In the genomic region with DNA sequence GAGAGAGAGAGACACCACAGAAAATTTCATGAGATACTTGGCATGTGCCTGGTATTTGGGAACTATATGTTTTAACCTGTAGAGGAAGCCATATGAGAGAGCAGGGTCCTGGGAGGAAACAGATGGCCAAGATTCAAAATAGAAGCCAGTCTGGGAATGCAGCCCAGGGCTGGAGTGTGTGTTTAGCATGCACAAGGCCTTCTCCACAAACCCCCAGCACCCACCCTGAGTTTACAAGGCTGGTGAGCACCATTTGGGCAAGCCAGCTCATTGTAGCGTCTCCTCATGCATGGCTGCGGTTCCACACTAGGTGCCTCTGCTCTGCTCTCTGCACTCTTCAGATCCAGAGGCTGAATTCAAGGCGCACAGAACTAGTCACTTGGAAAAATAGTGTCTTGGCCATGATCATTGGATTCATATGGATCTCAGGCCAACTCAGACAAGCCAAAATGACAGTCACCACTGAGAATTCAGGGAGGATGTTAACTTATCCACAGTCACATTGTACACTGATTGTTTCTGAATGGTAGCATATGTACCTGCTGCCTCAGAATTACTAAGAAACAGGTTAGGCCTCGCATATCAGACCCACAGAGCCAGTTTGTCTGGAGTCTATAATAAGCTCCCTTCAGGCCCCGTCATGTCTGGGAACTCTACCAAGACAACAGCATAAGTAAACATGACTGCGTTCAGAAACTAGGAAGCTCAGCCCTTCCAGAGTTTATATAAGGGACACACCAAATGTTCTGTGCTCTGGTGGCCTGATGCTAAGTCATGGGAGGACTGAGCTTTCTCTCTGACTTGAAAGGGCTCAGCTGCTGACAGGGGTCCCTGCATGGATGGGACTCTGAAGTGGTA, we compare ENCODE assay signal across 9 mouse cellular contexts.
A peak's percentile ranks its signal among the peaks of the same experiment; 100 is the strongest.
DNase-seq lines count a peak whose midpoint lies in the region; ATAC-seq lines count a peak whose summit lies in the region.
"Had no signal": no experiment of that assay in that cellular context is flagged by ENCODE, and none has a peak within 500 bp of the region (broad histone marks: within the 10 kb centered on the region; RNA-seq: fewer than 3 reads in every experiment).

No protein-coding gene starts in this region.

- DNase-seq in frontal cortex, postnatal 25 days (ENCODE audit: low spot score in 2 of 2): no peak
- DNase-seq in layer of hippocampus, postnatal 10 days (ENCODE audit: low spot score in 2 of 2): peak; percentile 54 to 62
- peak; percentile 89 to 93 for DNase-seq in right cerebral cortex, postnatal 10 days (ENCODE audit: low spot score in 2 of 2)
- DNase-seq in ovary, adult 18-20 months (ENCODE audit: low spot score): no peak

- no peak overlapping the region for H3K9ac ChIP-seq in heart, embryonic 13.5 days
- H3K9ac ChIP-seq: limb, embryonic 12.5 days had no signal

- H3K4me2 ChIP-seq in heart, embryonic 13.5 days: no peak overlapping the region
- H3K4me2 ChIP-seq: limb, embryonic 12.5 days had no signal

- peak; percentile 73 for ATAC-seq in frontal cortex, adult (ENCODE audit: low TSS enrichment)
- ATAC-seq in cerebellum, adult (ENCODE audit: insufficient number of reproducible peaks, low FRiP score, low TSS enrichment): peak; percentile 47; the same call in 1 of the 2 replicates
- ATAC-seq in heart, embryonic 13.5 days (ENCODE audit: extremely low read depth, insufficient number of reproducible peaks, low FRiP score, low TSS enrichment): no peak
- ATAC-seq in erythroblast, adult 5-6 weeks (replicated peaks; ENCODE audit: low FRiP score, poor library complexity, severe bottlenecking): no peak

- H3K27ac ChIP-seq in heart, embryonic 13.5 days (replicated peaks): peak overlapping the region; percentile 56; the same call in 1 of the 2 replicates
- H3K27ac ChIP-seq: limb, embryonic 12.5 days had no signal

- no peak overlapping the region for H3K4me3 ChIP-seq in heart, embryonic 13.5 days
- H3K4me3 ChIP-seq: limb, embryonic 12.5 days had no signal

- H3K9me3 ChIP-seq in heart, embryonic 13.5 days: no peaks in the 10 kb centered on the region
- H3K9me3 ChIP-seq: limb, embryonic 12.5 days had no signal

- peaks cover 26% of the 10 kb centered on the region for H3K4me1 ChIP-seq in heart, embryonic 13.5 days

- no peaks in the 10 kb centered on the region for H3K36me3 ChIP-seq in heart, embryonic 13.5 days
- H3K36me3 ChIP-seq: limb, embryonic 12.5 days had no signal

- no peaks in the 10 kb centered on the region for H3K27me3 ChIP-seq in heart, embryonic 13.5 days (replicated peaks)

- 59% methylated on average over 6 of the region's 6 CpGs for WGBS in heart, embryonic 13.5 days

Comparison
In these comparisons a context has a peak if more than half of its experiments do, and no peak if none do; other contexts are left out.
1. ATAC-seq: peak in frontal cortex, adult (single experiment) and cerebellum, adult (single experiment); none in heart, embryonic 13.5 days (single experiment) and erythroblast, adult 5-6 weeks (single experiment).
2. DNase-seq: peak in layer of hippocampus, postnatal 10 days (2 of 2) and right cerebral cortex, postnatal 10 days (2 of 2); none in frontal cortex, postnatal 25 days (0 of 2) and ovary, adult 18-20 months (single experiment).